Mouse (Mus musculus) small intestine, adult 2 months (tissue): ENCODE measurements around the gene Tbck. TPM values are rescaled to one million over a fixed set of nuclear protein-coding genes. Genes with fewer than 3 reads are reported as not detected.

ENCODE experiments used
- H3K27ac ChIP-seq: fragments of 200-500 bp; 2 replicates; pipeline ENCODE4 v1.5.1; 2012; ENCODE audit warnings: low read depth, low read length, control low read depth, inconsistent platforms; ENCODE audit not compliant: insufficient read depth
- H3K27me3 ChIP-seq: fragments of 200-500 bp; 2 replicates; pipeline ENCODE4 v1.6.1; 2012; ENCODE audit warnings: mild to moderate bottlenecking, moderate library complexity, low read length, inconsistent platforms; ENCODE audit not compliant: control insufficient read depth, insufficient read depth
- H3K36me3 ChIP-seq: fragments of 200-500 bp; 2 replicates; pipeline ENCODE4 v1.6.1; 2012; ENCODE audit warnings: mild to moderate bottlenecking, low read length, control low read depth, inconsistent platforms; ENCODE audit not compliant: control insufficient read depth, insufficient read depth
- H3K4me1 ChIP-seq: fragments of 200-500 bp; 2 replicates; pipeline ENCODE4 v1.6.1; 2012; ENCODE audit warnings: low read length, inconsistent platforms, mixed read lengths; ENCODE audit not compliant: control insufficient read depth, insufficient read depth, insufficient read length
- H3K4me3 ChIP-seq: fragments of 200-500 bp; 2 replicates; pipeline ENCODE4 v1.5.1; 2012; ENCODE audit warnings: low read depth, mild to moderate bottlenecking, control low read depth, inconsistent platforms, low read length, moderate library complexity
- CTCF ChIP-seq: fragments of 200-500 bp; IDR thresholded peaks from 2 replicates; pipeline ENCODE4 v1.5.1; 2012; ENCODE audit warnings: low read depth, mild to moderate bottlenecking, control low read depth, inconsistent platforms, low read length, moderate library complexity, mixed read lengths; ENCODE audit not compliant: insufficient replicate concordance, insufficient read length; ENCODE audit errors: extremely low read depth
- POLR2A ChIP-seq: fragments of 200-500 bp; IDR thresholded peaks from 2 replicates; pipeline ENCODE4 v1.6.1; 2012; ENCODE audit warnings: low read depth, mild to moderate bottlenecking, control low read depth, inconsistent platforms, low read length, moderate library complexity
- WGBS: fragments of 180-500 bp; shearing (Covaris S2); methylation state at CpG from one replicate; pipeline ENCODE4 v1.1.7; 2018; 5-methylcytosine and 5-hydroxymethylcytosine counted together
- polyA plus RNA-seq: library from polyadenylated mRNA; depleted of rRNA; stranded (reverse); fragments of >200 nt; gene quantifications from 2 replicates; pipeline ENCODE4 v1.2.3, GENCODE M21; 2012; rRNA removed

The Tbck gene
- polyA plus RNA-seq, 1 experiment = 2.7 TPM

- TF ChIP-seq CTCF = no peak
- TF ChIP-seq POLR2A = no peak
- no peaks in the 10 kb centered on the region for H3K4me1 ChIP-seq
- WGBS = 86% methylated on average over 10 of the region's 10 CpGs
- no peak overlapping the region for H3K27ac ChIP-seq
- H3K36me3 ChIP-seq = no peaks in the 10 kb centered on the region
- H3K4me3 ChIP-seq = no peak overlapping the region
- no peaks in the 10 kb centered on the region for H3K27me3 ChIP-seq
Measured at GRCm38 (mm10) chr3:132884459-132884858, 200.5 kb downstream of the Tbck start.

- TF ChIP-seq CTCF = no peak
- no peak for TF ChIP-seq POLR2A
- 56% methylated on average over 6 of the region's 6 CpGs for WGBS
- H3K27me3 ChIP-seq = no peaks in the 10 kb centered on the region
- H3K4me1 ChIP-seq = no peaks in the 10 kb centered on the region
- H3K36me3 ChIP-seq = no peaks in the 10 kb centered on the region
- no peak overlapping the region for H3K4me3 ChIP-seq
- no peak overlapping the region for H3K27ac ChIP-seq
Measured at GRCm38 (mm10) chr3:132886419-132887050, 202.6 kb downstream of the Tbck start.

GRCm38 (mm10) chr3:132887074-132887848 lies 203.3 kb downstream of the Tbck start:
- Histone ChIP-seq H3K36me3 (no peaks in the 10 kb centered on the region), H3K4me1 (no peaks in the 10 kb centered on the region), H3K4me3 (no peak overlapping the region), H3K27me3 (no peaks in the 10 kb centered on the region), H3K27ac (no peak overlapping the region)
- TF ChIP-seq POLR2A (no peak), CTCF (no peak)
- WGBS = 72% methylated on average over 16 of the region's 16 CpGs

Other genes starting within 250 kb of the Tbck start
- gene Gimd1, start 54.3 kb upstream of the Tbck start, polyA plus RNA-seq = 8.4 and 56.1 TPM in 2 replicates
- gene Aimp1, start 226 bp downstream of the Tbck start, polyA plus RNA-seq = 1.5 and 4.9 TPM in 2 replicates